Mouse (Mus musculus): ENCODE results near the gene Tgm6. TPM values are rescaled to one million over a fixed set of nuclear protein-coding genes. Genes with fewer than 3 reads are reported as not detected.
A peak's percentile ranks its signal among the peaks of the same experiment; 100 is the strongest.

The Tgm6 gene
- polyA plus RNA-seq, 1 experiment from 2014 or later: not detected

DNA sequence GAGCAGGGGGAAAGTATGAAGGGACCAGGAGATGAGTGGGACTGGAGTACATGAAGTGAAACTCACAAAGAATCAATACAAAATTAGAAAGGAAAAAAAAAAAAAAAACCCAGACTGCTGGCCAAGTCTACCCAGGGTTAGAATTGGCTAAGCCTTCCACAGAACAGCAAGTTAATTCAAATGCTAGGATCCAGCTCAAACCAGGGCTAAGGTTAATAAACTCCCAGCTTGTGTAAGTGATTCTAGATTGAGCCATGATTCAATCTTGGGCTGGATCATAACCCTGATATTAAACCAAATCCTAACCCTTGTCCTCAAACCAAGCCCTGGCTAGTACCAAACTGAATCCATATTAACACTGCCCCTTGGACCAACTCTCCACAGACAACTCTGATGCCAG, 43.6 kb downstream of the Tgm6 start:
- peaks cover 18% of the 10 kb centered on the region for H3K4me1 ChIP-seq
- no peak overlapping the region for H3K27ac ChIP-seq (replicated peaks)
- no peaks in the 10 kb centered on the region for H3K9me3 ChIP-seq (replicated peaks)
- no peak for DNase-seq (ENCODE audit: low spot score)
- no peak overlapping the region for H3K4me3 ChIP-seq
- H3K36me3 ChIP-seq: no peaks in the 10 kb centered on the region
- H3K27me3 ChIP-seq (ENCODE audit: low read depth, poor library complexity, severe bottlenecking): no peaks in the 10 kb centered on the region

DNA sequence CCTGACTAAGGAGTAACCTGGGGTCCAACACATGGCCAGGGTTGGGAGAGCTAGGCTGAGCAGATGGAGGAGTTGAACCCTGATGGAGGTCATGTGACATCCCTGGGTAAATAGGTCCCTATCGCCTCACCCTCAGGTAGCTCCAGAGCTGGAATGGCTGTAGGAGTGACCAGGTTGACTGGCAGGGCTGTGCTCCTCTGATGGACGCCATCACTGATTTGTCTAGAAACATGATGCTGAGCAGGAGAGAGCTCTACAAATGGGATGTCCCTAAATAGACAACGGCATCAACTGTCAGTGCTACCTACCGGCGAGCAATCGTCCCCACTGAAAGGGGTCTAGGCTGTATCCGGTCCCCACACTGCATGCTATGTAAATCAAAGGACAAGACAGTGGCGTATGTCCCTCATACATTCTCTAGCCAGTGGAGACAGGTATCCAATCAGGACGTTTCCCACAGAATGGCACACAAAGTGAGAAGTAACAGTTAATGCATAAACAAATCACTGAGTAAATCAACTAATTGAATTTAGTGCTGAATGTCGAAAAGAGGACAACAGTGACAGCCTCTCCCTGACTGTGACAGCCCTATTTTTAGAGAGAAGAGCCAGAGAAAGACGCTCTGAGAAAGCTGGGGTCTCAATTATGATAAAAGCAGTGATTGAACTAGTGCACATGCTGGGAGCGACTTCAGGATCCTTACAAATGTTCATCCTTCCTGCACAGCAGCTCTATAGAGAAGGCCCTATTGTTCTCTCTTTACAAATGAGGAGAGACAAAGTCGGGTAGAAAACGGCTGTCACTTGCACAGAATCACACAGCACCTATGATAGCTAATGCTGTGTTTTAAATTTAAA, 45.2 kb downstream of the Tgm6 start:
- DNase-seq (ENCODE audit: low spot score): no peak
- Histone ChIP-seq H3K4me1 (peaks cover 18% of the 10 kb centered on the region), H3K4me3 (no peak overlapping the region), H3K27me3 (ENCODE audit: low read depth, poor library complexity, severe bottlenecking) (no peaks in the 10 kb centered on the region), H3K9me3 (replicated peaks) (no peaks in the 10 kb centered on the region), H3K27ac (replicated peaks) (no peak overlapping the region), H3K36me3 (no peaks in the 10 kb centered on the region)
- 69% methylated on average over 14 of the region's 14 CpGs for WGBS

DNA sequence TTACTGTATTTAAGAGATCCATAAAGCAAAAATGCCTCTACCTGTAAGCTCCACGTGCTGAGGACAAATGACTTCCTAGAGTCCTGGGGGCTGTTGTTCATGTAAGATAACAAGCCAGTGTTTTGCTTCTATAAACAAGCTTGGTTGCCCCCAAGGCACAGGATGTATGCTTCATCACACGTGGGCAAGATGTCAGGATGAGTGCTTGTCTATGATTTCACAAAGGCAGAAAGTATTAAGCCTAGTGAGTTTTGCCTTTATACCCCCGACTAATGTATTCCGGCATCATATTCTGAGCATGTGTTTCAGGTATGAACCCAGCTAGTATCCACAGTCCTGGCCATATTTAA, 45.8 kb downstream of the Tgm6 start:
- Histone ChIP-seq H3K27ac (replicated peaks) (no peak overlapping the region), H3K36me3 (no peaks in the 10 kb centered on the region), H3K27me3 (ENCODE audit: low read depth, poor library complexity, severe bottlenecking) (no peaks in the 10 kb centered on the region), H3K4me1 (peaks cover 18% of the 10 kb centered on the region), H3K9me3 (replicated peaks) (no peaks in the 10 kb centered on the region), H3K4me3 (no peak overlapping the region)
- WGBS: 68% methylated on average over 4 of the region's 4 CpGs
- no peak for DNase-seq (ENCODE audit: low spot score)

DNA sequence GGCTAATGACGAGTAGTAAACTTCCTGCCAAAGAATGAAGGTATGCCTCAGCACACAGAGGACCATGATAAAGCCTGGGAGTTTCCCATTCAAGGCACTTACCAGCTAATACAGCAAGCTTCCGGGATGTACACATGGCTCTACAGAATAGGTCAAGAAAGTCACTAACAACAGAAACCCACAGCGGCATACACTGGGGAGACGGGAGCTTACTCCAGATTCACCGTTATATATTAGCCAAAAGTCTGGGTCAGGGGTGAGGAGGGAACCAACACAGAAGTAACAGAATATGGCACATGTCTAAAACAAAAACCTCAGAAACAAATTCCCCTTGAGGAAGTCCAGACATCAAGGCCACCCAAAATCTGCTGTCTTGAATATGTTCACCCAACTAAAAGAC, 50.5 kb downstream of the Tgm6 start:
- no peak overlapping the region for H3K4me3 ChIP-seq
- no peak overlapping the region for H3K27ac ChIP-seq (replicated peaks)

DNA sequence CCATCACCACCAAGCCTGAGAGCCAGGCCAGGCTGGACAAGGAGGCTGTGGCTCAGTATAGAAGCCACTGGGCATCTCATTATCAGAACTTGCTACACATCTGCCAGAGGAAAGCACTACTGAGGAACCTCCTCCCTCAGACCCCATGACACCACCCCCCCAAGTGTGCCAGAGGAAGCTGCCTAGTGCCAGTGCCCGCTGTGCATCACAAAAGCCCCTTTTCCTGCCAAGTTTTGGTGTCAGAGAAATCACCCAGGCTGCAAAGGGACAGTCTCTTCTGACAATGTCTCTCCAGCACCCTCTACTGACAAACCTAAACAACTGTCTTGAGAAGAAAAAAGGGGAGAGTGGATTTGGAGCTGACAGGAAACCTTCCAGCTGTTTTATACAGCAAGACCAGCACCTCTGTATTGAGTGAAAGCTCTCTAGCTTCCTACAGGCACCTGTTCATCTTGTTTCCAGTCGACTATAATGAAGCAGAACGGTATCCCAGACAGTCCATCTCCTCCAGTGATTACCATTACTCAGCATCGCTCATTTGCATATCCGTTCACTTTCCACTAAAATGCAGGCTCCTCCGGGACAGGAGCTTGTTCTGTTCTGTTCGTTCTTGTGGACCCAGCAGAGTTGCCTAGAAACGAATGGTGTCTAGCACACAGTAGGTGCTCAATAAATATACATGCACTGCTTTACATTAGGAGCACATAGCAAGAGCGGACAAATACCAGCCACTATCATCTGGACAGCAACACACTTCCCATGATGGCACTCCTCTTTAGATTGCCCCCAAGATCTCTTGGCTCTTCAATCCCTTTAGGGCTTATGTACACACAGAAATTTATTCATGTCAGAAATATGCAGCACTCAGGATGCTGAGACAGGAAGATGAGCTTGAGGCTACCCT, 54.3 kb downstream of the Tgm6 start:
- Histone ChIP-seq H3K9me3 (replicated peaks) (no peaks in the 10 kb centered on the region), H3K36me3 (peaks cover 67% of the 10 kb centered on the region), H3K27ac (replicated peaks) (no peak overlapping the region), H3K4me1 (no peaks in the 10 kb centered on the region), H3K4me3 (no peak overlapping the region), H3K27me3 (ENCODE audit: low read depth, poor library complexity, severe bottlenecking) (no peaks in the 10 kb centered on the region)
- WGBS: 72% methylated on average over 9 of the region's 9 CpGs
- DNase-seq (ENCODE audit: low spot score): no peak

More for the DNA sequence above, 50.5 kb downstream of the Tgm6 start:
- Histone ChIP-seq H3K9me3 (replicated peaks) (no peaks in the 10 kb centered on the region), H3K27me3 (ENCODE audit: low read depth, poor library complexity, severe bottlenecking) (no peaks in the 10 kb centered on the region), H3K4me1 (peaks cover 15% of the 10 kb centered on the region), H3K36me3 (peaks cover 36% of the 10 kb centered on the region)
- no peak for DNase-seq (ENCODE audit: low spot score)
- 86% methylated on average over 5 of the region's 5 CpGs for WGBS

DNA sequence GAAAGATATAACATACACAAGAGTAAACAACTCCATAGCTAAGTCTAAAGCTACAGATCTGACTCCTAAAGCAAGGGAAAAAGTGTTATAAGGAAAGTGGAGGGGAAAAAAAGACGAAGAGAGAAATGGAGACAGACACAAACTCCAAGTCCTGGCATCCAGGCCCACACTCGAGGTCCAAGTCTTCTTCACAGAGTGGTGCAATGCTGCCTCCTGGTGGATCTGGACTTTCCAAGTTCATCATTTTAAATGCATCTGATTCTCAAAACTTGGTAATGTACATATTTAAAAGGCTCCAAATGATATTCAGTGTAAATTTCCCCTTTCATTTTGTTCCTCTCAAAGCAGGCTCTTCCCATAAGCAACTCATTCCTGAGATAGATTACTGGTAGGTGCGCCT, 55.6 kb downstream of the Tgm6 start:
- no peaks in the 10 kb centered on the region for H3K27me3 ChIP-seq (ENCODE audit: low read depth, poor library complexity, severe bottlenecking)
- peak; percentile 50 for DNase-seq (ENCODE audit: low spot score)
- H3K27ac ChIP-seq (replicated peaks): no peak overlapping the region
- no peaks in the 10 kb centered on the region for H3K9me3 ChIP-seq (replicated peaks)
- H3K36me3 ChIP-seq: peaks cover 80% of the 10 kb centered on the region
- 64% methylated on average over 3 of the region's 3 CpGs for WGBS
- no peak overlapping the region for H3K4me3 ChIP-seq
- H3K4me1 ChIP-seq: no peaks in the 10 kb centered on the region

DNA sequence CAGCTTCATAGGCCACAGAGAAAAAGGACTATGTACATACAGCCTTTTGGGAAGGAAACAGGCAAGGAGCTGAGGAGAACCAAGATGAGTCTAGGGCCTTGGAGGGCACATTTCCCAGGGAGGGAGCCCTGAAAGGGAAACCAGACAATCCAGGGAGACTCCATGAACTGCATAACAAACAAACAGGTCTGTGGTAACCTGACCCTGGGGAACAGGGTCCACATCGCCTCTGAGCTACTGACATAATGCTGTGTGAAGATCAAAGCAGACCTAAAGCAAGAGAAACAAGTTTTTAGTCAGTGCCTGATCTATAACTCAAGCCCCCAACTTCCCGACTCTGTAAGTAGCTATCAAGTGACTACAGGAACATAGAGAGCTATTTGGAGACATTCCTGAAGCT, 59.5 kb downstream of the Tgm6 start:
- Histone ChIP-seq H3K36me3 (peaks cover 92% of the 10 kb centered on the region), H3K9me3 (replicated peaks) (no peaks in the 10 kb centered on the region), H3K27me3 (ENCODE audit: low read depth, poor library complexity, severe bottlenecking) (no peaks in the 10 kb centered on the region), H3K4me1 (peaks cover 3% of the 10 kb centered on the region), H3K4me3 (no peak overlapping the region), H3K27ac (replicated peaks) (no peak overlapping the region)
- WGBS: 90% methylated on average over 2 of the region's 2 CpGs
- no peak for DNase-seq (ENCODE audit: low spot score)

DNA sequence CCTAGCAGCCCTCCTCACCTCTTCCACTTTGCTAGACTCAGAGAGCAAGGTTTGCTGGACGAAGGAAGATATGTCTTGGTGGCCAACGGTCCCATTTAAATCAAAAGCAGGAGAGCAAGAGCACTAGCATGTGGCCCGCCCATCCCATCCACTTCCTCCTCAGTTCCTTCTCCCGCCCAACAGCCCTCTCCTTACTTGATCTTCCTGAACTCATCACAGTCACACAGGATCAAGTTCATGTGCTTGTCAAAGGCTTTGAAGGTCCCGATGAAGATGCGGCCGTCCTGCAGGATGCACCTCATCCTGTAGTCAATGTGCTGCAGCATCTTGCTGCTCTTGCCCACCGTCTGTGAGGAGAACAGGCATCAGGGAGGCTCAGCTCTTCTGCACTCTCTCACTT, 64.6 kb downstream of the Tgm6 start:
- peaks cover 55% of the 10 kb centered on the region for H3K36me3 ChIP-seq
- 86% methylated on average over 8 of the region's 8 CpGs for WGBS
- H3K27me3 ChIP-seq (ENCODE audit: low read depth, poor library complexity, severe bottlenecking): no peaks in the 10 kb centered on the region
- H3K27ac ChIP-seq (replicated peaks): no peak overlapping the region
- H3K4me1 ChIP-seq: peaks cover 25% of the 10 kb centered on the region
- no peak for DNase-seq (ENCODE audit: low spot score)
- no peaks in the 10 kb centered on the region for H3K9me3 ChIP-seq (replicated peaks)
- peak overlapping the region; percentile 100 for H3K4me3 ChIP-seq

DNA sequence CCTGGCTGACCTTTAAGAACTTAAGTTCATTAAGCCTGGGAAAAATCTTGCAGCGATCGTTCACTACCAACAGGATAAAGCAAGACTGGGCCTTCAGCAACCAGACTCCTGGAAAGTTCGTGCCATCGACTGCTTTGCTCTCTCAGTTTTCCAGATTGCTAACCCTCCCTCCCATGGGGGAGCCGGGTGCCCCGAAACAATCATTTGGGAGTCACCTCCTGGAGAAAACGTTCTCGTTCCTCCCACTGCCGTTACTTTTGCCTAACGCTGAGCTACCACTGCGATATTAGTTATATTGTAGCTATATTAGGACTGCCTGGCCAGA, 66.1 kb downstream of the Tgm6 start:
- H3K36me3 ChIP-seq: peaks cover 39% of the 10 kb centered on the region
- WGBS: 1% methylated on average over 11 of the region's 11 CpGs
- H3K9me3 ChIP-seq (replicated peaks): no peaks in the 10 kb centered on the region
- peak overlapping the region; percentile 100 for H3K4me3 ChIP-seq
- H3K4me1 ChIP-seq: peaks cover 25% of the 10 kb centered on the region
- DNase-seq (ENCODE audit: low spot score): no peak
- no peaks in the 10 kb centered on the region for H3K27me3 ChIP-seq (ENCODE audit: low read depth, poor library complexity, severe bottlenecking)
- peak overlapping the region; percentile 99 for H3K27ac ChIP-seq (replicated peaks)

DNA sequence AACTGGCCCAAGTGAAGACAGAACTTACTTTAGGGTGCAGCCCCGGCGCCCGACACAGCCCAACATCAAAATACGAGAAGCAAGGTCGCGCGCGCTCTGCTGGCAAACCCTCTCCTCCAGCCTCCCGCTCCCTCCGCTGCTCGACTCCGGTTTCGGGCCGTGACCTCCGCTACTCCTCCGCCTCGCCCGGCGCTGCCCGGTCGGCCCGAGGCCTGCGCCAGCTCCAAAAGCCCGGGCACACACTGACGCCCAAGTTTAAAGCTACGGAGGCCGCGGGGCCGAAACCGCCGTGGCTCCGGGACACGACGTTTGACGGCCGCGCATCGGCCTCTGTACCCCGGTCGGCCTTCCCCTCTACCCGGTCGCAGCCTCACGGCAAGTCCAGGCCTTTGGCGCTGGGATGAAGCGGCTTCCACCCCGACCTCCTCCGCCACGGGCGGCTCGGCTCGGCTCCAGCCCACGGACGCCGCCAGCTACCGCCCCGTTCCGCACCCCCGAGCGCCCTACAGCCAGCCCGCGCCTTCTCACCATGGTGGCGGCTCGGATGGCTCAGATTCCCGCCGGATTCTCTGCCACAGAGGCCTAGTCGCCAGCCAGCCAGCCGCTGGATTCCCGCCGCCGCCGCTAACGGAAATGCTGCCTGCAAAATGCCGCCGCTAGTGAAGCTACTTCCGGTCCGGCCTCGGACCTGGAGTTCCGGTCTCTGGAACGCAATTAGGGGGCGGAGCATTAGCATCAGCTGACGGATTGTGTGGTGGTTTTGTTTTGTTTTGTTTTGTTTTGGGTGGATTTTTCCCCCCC, 66.7 kb downstream of the Tgm6 start, which contains the start of gene Snrpb:
Gene Snrpb, minus strand, starts transcription at position 698 of the 801 bp plus-strand sequence.
- Histone ChIP-seq H3K4me1 (peaks cover 25% of the 10 kb centered on the region), H3K4me3 (peak within 1 kb of the TSS; percentile 100), H3K9me3 (replicated peaks) (no peaks in the 10 kb centered on the region), H3K27me3 (ENCODE audit: low read depth, poor library complexity, severe bottlenecking) (no peaks in the 10 kb centered on the region), H3K36me3 (peaks cover 34% of the 10 kb centered on the region), H3K27ac (replicated peaks) (peak within 1 kb of the TSS; percentile 99)
- peak; percentile 90 for DNase-seq (ENCODE audit: low spot score)
- WGBS: under 1% methylated on average over 81 of the region's 81 CpGs

DNA sequence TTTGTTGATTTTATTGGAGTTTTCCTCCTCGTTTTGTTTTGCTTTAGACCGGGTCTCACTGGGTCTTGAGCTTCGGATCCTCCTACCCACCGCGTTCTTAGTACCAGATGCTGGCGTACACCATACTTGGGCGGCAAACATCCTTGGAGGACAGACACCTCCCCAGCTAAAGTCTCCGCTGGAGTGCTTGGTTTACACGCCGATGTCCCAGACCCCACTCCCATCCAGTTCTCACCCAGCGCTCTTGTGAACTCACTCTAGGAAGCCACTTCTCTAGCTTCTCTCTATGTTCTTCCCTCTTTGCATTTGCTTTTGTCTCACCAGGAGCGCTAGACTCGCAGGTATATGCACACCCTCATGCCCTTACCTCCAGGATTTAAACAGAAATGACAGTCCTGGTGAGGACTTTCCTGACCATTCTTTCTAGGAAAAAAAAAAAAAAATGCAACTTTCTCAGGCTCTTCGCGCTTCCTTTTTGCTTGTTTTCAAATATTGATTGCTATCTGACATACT, 67.3 kb downstream of the Tgm6 start:
- Histone ChIP-seq H3K4me1 (peaks cover 25% of the 10 kb centered on the region), H3K9me3 (replicated peaks) (no peaks in the 10 kb centered on the region), H3K27ac (replicated peaks) (peak overlapping the region; percentile 99), H3K27me3 (ENCODE audit: low read depth, poor library complexity, severe bottlenecking) (no peaks in the 10 kb centered on the region), H3K4me3 (peak overlapping the region; percentile 100), H3K36me3 (peaks cover 27% of the 10 kb centered on the region)
- no peak for DNase-seq (ENCODE audit: low spot score)
- WGBS: 1% methylated on average over 15 of the region's 15 CpGs

DNA sequence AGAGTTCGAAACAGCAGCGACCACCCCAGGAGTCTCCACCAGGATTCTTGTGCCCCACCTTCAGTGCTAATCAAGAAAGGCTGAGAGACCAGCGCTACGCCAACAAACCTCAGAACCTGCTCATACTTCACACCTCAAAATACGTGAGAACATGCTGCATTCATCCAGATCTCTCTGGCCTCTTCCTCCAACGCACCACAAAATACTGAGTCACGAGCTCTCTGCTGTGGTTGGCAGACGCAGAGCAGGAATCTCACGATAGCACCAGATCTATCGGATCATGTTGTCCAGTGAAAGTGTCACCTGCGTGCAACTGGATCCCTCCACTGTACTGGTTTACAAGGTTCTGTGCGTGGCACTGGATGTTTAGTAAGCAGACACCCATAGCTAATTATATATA, 76.2 kb downstream of the Tgm6 start:
- H3K4me3 ChIP-seq: no peak overlapping the region
- 90% methylated on average over 12 of the region's 12 CpGs for WGBS
- H3K4me1 ChIP-seq: no peaks in the 10 kb centered on the region
- no peaks in the 10 kb centered on the region for H3K27me3 ChIP-seq (ENCODE audit: low read depth, poor library complexity, severe bottlenecking)
- no peaks in the 10 kb centered on the region for H3K36me3 ChIP-seq
- no peak for DNase-seq (ENCODE audit: low spot score)
- H3K9me3 ChIP-seq (replicated peaks): peaks cover 7% of the 10 kb centered on the region; the same call in 1 of the 2 replicates
- H3K27ac ChIP-seq (replicated peaks): no peak overlapping the region
